Mouse (Mus musculus) ES-CJ7 (cell line): ENCODE measurements around the gene Prdm1.
A peak's percentile ranks its signal among the peaks of the same experiment; 100 is the strongest.

ENCODE experiments used
- DNase-seq: peaks from one replicate; pipeline ENCODE4 v3.0.0; 2011; ENCODE audit warnings: low read depth, low spot score

Gene Prdm1

DNA sequence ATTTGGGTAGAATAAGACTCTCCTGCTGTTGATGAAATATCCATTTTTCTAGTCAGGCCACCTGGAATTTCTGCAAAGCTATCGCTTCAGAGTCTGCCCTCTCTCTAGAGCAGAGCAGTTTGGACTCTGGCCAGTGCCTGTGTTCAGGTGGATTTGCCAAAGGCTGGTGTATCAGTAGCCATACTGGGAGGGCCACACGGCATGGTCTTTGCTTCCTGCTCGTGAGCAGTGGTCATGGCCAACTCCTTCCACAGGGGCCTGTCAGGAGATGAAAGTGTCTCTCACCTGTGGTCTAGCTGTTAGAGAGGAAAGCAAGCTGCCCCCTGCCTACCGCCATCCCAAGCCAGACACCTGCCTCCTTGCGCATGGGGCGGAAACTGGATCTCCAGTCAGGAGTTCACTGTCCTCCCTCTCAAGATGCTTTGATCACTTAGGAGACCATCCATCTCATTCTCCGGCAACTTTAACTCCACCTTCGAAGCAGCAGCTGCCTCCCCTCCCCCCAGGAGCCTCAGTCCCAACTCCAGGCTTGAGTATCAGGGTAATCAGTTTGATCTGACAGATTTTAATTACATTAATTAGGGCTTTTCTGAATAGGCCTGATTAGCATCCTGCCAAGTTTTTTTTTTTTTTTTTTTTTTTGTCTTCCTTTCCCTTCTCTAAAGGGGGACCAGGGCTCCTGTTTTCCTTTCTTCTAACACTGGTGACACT lies 35.3 kb downstream of the Prdm1 start:
- DNase-seq, result peak; percentile 18

DNA sequence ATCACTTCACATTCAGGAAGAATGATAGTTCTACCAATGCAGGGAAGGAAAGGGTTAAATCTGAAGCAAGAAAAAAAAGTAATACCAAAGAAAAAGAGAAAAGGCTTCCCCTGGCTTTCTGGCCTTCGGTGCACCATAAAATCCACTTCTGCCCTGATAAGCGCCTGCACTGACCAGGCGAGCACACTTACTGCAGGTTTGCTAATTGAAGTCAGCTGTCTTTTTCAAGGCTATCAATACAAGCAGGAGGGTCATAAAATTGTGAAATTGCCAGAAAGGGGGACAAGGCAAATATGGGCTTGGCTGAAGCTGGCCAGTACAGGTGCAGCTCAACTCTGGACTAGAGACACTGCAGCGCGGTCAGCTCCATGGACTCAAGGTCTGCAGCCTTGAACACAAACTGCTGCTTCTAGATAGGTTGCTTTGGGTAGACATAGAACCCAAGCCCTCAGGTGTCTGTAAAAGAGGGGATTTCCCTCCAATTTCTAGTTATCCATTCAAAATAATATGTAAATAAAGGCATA lies 37.3 kb downstream of the Prdm1 start:
- no peak for DNase-seq

DNA sequence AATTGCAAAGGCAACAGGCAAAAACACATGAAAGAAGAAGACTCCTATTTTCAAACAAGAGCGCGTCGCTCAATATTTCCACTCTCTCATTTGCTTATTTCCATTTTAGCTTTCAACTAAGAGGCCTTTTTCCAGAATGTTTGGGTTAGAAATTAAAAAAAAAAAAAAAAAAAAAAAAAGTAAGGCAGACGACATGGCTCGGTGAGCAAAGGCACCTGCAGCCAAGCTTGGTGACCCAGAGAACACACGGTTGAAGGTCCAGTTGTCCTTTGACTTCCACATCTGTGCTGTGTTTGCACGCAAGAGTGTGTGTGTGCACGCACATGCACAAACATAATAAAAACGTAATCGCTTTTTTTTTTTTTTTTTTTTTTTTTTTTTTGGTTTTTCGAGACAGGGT lies 41.2 kb downstream of the Prdm1 start:
- no peak for DNase-seq

DNA sequence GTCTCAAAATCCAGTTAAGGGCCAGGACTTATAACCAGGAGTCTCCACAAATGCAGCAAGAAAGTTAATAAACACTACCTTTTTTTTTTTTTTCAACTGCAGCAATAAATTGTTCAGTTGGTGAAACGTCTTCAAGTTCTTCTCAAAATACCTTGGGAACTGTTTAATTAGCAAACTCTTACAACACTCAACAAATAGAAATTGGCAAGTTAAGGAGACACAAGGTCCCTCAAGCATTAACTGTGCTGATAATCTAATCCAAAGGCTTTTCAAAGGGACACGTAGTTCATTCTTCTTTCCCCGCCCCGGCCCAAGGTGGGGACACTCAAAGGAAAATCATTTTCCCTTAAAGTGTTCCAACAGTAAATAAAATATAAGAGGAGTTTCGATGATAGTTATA lies 44.2 kb downstream of the Prdm1 start:
- no peak for DNase-seq

DNA sequence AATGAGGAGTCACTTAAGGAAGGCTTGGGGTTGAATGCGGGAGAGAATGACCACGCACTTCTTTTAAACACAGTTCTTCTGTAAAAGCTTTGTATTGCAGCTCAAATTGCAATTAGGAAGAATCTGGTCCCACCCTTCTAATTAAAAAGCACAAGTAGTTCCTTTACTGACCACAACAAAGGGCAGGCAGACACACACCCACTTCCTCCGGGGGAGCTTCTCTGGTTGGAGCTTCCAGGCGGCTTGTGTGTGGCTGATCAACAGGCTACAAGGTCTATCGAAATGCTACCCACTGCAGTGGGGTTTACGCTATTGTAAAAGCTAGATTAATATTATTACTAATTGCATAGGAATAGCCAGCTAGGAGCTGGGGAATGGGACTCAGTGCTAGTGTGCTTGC lies 45.2 kb downstream of the Prdm1 start:
- DNase-seq, result peak; percentile 63

DNA sequence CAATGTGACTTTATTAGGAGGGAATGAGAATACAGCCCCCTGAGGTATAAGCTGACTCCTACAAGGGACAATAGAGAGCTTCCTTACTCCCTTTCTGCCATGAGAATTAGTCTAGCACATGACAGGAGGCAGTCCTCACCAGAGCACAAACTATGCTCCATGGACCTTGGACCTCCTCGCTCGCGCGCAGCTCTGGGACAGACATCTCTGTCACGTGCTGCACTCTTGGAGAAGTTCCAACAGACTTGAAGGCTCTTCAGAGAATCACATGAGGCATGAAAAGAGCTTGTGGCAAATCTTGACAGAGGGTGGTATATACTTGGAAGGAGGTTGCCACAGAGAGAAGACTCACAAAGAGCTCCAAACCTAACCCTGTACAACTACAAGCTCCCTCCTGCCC lies 46.9 kb downstream of the Prdm1 start:
- DNase-seq, result no peak

DNA sequence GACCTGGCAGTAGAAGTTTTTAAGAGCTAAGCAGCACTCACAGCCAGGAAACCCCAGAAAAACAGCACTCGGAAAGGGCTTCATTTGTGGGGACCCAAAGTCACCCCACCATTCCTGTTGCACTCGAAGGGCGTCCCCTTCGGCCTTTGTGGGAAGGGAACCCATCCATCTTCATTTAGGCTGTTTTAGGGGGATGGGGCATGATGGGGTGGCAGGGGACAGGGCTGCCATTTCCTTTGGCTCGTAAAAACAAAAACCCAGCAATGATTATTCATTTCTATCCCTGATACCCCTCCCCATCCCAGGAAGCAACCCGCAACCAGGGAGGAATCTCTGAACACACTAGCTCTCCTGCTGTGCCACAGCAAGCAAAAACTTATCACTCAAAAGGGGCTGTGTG lies 49.0 kb downstream of the Prdm1 start:
- DNase-seq, result no peak

DNA sequence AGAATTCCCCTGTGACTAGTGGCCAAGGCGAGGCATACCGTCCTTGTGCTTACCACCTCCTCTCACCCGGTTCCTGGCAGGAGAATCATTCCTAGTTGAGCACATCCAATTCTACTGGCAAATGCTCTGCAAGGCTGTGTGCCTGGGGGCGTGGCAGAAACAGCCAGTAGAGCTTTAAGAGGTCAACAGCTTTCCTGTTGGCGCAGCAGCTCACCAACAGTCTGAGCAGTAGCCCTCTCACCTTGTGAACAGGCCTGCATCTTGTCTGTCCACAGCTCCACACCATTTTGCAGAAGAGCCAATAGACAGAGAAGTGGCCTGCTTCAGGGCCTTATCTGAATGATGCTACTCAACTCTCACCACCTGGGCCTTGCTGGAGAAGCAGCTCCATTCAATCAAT lies 50.2 kb downstream of the Prdm1 start:
- DNase-seq, result no peak

DNA sequence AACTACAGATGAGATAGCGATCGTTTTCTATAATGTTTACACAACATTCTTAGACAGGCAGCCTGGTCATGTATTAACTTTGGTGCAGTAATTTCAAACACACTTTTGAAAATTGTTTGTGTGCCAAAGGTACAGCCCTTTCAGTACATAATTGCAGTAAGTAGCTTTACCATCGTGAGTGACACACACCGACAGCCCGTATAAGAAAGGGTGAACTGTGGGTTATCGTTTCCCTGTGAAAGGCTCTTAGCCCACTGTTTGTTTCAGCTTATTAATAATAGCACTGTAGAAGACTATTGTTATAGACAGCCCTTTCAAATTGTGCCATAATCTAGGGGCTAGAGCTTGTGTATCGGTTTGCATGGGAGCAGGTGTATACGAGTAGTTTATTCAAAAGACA lies 51.1 kb downstream of the Prdm1 start:
- DNase-seq, result no peak

DNA sequence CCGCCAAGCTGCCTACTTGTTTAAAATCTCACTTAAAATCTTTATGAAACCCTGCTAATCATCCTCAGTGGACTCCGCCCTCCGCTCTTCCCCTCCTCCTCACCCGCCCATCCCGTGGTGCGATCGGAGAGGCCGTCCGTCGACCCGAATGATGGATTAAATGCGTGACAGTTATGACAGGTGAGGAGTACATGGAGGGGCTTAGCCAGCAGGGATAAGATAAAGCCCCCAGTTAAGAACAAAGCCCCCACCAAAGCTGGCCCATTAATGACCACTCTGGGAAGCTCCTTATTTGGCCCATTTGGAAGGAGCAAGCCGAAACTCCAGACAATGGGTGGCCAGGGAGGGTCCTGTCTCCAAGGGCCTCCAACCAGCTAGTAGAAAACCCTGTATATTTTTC lies 51.8 kb downstream of the Prdm1 start:
- no peak for DNase-seq

DNA sequence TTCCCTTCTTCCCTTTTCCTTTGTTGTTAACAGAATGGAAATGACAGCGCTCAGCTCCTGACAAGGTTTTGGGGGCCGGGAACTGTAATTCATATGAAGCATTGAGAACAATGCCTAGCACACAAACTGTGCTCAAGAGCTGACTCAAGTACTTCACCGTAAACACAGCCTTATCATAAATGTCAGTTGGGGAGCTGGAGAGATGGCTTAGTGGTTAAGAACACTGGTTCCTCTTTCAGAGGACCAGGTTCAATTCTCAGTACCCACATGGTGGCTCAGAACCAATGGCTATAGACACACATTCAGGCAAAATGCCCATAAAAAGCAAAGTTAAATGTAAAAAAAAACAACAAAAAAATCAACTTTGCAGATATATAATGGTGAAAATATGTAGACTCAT lies 52.9 kb downstream of the Prdm1 start:
- no peak for DNase-seq

DNA sequence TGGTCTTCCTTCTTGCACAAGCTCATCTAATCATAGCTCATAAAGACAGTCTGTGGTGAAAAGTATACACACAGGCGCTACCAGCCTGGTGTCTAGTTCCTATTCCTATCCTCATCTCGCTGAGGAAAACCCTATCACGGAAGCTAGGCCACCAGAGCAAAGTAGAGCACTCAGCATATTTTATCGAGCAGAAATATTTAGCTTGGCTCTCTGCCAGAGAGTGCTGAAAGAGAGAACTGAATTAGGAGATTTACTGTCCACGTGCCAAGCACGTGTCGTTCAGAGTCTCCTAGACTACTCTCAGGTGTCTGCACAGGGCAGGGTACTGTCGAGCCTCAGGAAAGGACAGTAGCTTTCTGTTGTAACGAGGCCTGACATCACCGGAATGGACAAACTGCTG lies 54.0 kb downstream of the Prdm1 start:
- DNase-seq, result no peak

DNA sequence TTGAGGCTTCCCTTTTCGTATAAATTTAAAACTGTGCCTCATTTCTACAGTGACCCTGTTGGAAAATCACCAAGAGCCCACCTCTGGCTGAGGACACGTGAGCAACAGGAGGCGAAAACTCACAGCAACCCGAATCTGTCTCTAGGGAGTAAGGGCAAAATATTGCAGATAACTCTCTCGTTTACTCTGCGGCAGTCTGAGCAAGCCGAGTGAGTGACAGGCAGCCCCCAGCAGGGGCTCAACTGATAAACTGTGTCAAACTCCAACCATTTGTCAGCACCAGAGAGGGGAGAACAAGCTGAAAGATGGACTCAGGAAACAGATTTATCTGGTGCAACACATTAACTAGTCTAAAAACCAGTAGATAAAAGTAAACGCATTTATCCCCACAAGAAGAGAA lies 62.7 kb downstream of the Prdm1 start:
- DNase-seq, result no peak

DNA sequence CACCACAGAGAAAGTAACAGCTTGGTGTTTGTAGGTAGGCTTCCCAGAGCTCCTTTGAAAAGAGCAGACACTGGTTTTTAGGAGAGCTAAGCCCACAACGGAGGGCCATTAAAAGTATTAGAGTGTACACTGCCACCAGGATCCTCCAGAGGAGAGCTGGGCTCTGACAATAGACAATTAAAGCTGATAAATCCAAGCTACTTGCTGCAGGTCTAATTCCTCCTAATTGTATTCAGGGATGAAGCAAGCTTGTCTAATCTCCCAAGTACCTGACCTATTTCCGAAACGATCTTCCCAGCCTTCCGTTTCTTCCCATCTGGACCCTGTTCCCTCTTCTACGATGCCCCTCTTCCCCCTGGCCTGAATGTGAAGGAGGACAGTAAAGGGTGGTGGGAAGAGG lies 63.7 kb downstream of the Prdm1 start:
- no peak for DNase-seq

DNA sequence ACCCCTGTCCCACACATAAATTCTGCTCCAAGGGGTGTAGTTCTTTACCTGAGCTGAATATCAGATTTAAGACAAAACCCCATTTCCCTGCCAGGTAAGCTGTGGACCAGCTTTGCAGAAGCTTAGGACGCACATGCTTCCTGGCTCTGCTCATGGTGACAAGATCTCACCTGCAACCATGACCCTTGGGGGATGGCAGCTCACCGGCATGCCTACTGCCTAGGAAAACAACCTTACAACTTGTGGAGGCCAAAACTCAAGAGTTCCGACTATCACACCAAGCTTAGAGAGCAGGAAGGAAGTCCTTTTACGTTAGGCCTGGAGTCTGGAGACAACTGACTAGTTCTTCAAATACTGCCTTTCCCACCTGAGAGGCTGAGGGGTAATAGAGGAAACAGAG lies 64.4 kb downstream of the Prdm1 start:
- no peak for DNase-seq

DNA sequence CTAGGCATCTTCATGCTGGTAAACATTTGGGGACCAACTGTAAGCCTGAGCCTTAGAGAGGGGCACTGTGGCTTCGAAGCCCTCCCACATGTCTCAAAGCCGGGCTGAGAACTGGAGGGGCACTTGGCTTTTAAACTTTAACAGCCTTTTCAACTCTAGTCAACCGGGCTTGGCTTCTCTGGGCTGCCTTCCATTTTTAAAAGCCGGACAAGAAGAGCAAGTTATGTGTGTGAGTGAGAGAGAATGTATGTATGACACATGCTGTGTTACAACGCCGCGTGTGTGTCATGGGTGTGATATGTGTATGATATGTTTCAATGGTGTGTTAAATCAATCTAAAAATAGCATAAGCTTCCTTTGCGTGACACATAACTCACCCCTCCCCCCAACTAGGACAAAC lies 66.0 kb downstream of the Prdm1 start:
- no peak for DNase-seq

DNA sequence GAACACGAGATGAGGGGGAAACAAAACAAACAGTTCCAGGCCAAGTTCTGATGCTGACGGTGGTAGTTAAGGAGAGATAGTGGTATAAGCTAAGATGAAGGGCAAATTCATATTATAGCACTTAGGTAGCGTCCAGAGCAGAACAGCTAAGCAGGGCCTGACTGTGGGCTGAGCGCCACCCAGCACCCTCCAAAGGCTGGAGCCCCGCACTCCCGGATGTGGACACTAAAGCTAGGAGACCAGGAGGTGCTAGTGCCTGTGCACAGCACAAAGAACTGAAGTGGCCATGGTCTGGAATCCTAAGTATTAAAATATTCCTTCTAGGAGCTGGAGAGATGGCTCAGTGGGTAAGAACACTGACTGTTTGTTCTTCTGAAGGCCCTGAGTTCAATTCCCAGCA lies 67.2 kb downstream of the Prdm1 start:
- no peak for DNase-seq

DNA sequence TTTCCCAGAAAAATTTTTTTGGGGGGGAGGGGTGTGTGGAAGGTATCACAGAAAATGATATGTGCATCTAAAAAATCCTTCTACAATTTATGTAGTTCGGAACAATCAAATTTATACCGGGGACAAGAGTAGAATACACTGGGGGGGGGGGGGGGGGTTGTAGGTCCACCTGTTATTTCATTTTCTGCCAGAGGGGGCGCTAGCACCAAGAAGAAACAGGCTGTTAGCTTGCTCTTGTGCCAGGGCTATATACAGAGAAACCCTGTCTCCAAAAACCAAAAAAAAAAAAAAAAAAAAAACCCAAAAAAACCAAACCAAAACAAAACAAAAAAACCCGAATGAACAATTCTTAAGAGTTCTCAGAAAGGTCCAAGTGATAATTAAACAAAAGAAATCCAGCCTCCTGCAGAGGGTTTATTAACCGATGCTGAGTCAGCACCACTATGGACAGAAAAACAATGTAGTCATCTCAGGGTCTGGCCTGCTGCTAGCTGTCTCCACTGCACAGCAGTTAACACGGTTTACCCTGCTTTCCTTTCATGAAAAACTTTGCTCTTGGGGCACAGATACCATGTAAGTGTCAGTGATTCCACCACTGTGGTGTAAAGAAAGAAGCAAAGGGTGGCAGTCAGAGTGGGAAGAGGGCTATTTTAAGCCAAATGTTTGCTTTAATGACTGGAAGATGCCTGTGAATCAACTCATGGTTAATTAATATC lies 68.0 kb downstream of the Prdm1 start:
- DNase-seq, result peak; percentile 44

DNA sequence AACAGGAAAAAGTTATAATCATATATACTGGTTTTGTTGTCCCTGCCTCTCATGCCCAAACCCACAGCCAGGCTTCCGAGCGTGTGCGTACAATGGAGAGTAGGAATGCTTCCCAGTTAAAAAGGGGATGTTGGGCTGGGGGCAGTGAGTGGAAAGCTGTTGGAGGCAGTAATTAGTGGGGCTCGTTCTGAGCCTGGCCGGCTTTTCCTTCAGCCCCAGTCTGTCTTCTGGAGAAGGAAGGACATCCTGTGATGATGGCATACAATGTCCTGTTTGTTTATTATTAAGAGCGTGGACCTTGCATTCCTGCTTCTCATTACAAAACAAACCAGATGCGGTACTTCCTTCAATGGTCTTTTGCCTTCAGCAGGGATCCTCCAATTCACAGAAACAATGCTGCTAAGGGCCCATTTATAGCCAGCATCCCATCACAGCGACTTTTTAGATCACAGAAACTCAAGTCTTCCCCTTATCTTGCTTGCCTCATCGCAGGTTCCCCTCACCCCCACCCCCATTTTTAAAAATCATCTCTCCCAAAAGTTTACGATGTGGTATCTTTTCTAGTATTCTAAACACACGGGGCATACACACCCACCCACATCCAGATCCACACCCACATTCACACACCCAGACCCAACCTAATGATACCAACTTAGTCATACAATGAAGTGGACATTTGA lies 68.8 kb downstream of the Prdm1 start:
- DNase-seq, result no peak

DNA sequence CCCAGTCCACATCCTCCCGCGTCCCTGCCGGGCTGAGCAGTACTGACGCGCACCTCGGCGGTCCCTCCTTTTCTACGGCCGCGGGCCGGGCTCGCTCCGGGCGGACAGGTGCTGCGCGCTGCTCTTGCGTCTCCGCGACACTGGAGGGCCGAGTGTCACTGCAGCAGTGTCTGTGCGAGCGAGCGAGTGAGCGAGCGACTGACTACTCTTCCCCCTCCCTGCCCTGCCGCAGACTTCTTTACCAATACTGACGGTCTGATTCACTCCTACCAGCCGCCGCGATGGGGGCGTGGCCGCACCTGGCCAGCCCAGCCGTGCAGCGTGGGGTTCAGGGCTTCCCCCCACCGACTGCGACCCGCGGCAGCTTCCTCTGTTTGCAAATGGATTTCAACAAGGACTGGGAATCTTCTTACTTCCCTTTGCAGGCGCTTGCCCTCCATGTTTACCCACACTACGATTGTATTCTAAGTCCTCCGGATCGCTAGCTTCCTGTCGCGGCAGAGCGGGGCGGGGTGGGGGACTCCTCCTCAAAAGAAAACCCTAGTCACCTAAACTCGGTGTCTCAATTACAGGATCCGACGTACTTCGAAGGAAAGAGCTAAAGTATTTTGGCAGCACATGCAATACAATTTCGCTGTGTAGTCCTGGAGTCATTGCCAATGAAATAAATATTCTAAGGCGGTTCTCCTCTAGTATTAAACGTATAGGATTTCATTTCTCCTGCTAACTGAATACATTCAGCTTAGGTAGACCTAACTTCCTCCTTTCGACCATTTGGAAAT lies 69.6 kb downstream of the Prdm1 start:
- DNase-seq, result peak; percentile 87

DNA sequence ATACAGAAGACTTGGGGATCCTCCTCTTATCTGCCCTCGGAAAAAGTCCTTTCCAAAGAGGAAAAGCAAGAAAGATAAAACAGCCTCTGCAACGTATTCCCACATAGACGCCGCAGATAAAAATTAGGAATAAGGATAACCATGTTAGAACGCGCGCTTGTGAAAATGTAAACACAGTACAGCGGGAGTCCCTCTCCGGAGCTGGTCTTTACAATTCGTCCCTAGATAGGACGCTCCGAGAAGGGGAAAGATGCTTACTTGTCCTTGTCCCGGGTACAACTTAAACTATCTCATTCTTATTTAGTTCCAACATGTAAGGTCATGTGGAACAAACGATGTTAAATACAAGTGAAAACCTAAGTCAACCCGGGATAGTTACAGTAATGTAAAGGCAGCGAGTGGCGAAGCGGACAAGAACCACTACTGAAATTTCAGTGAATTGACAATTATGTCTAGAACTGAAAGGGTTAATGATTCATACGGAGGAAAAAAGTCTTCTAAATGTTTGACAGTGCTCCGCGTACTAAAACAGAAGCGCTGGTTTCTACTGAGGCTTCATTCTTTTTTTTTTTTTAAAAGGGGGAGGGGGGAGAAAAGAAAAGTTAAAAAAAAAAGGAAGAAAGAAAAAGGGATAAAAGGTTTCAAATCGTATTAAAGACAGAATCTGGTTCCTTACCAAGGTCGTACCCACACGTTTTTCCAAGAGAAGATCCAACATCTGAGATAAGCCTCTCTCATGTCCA lies 70.3 kb downstream of the Prdm1 start:
- no peak for DNase-seq
